Mouse (Mus musculus) left cerebral cortex, adult 11 months (tissue): ENCODE measurements around the gene Apol11b.
"Not testable (repeated sequence)": the region's sequence is repeated elsewhere in the genome, so short reads cannot be mapped to it uniquely, and the experiment has no call there.

Experiments used
- DNase-seq: peaks from one replicate; pipeline ENCODE4 v3.0.0; 2022; ENCODE audit warnings: low spot score

Apol11b gene

GRCm38 (mm10) chr15:77643176-77643575, at the start of gene Apol11b:
Apol11b (minus strand) TSS chr15:77643286.
- DNase-seq, result not testable (repeated sequence)

GRCm38 (mm10) chr15:77691532-77692311, 48.6 kb upstream of the Apol11b start:
- DNase-seq, result not testable (repeated sequence)

- not testable (repeated sequence) for DNase-seq
Observed at GRCm38 (mm10) chr15:77683944-77684343, 40.9 kb upstream of the Apol11b start.

GRCm38 (mm10) chr15:77674081-77674480, 31.0 kb upstream of the Apol11b start:
- DNase-seq, result not testable (repeated sequence)

GRCm38 (mm10) chr15:77661841-77662240, 18.8 kb upstream of the Apol11b start:
- DNase-seq, result not testable (repeated sequence)

GRCm38 (mm10) chr15:77659773-77660172, 16.7 kb upstream of the Apol11b start:
- not testable (repeated sequence) for DNase-seq

- not testable (repeated sequence) for DNase-seq
Observed at GRCm38 (mm10) chr15:77651143-77651542, 8.1 kb upstream of the Apol11b start.

GRCm38 (mm10) chr15:77629822-77630221, 13.3 kb downstream of the Apol11b start:
- DNase-seq, result not testable (repeated sequence)

GRCm38 (mm10) chr15:77628647-77629046, 14.4 kb downstream of the Apol11b start:
- not testable (repeated sequence) for DNase-seq

GRCm38 (mm10) chr15:77626471-77626870, 16.6 kb downstream of the Apol11b start:
- DNase-seq, result not testable (repeated sequence)

GRCm38 (mm10) chr15:77624710-77625109, 18.4 kb downstream of the Apol11b start:
- no peak for DNase-seq

- no peak for DNase-seq
Observed at GRCm38 (mm10) chr15:77606069-77606468, 37.0 kb downstream of the Apol11b start.

GRCm38 (mm10) chr15:77598958-77599357, 44.1 kb downstream of the Apol11b start, which contains the start of gene Gm36245:
Gm36245 (plus strand) TSS chr15:77599258.
- DNase-seq, result no peak

GRCm38 (mm10) chr15:77598429-77598828, 44.7 kb downstream of the Apol11b start:
- no peak for DNase-seq

- no peak for DNase-seq
Observed at GRCm38 (mm10) chr15:77595961-77596360, 47.1 kb downstream of the Apol11b start, which contains the start of gene Apol10b. Apol10b (minus strand) TSS chr15:77596125.

GRCm38 (mm10) chr15:77593557-77593956, 49.5 kb downstream of the Apol11b start:
- no peak for DNase-seq

GRCm38 (mm10) chr15:77590881-77591280, 52.2 kb downstream of the Apol11b start:
- DNase-seq, result no peak

- DNase-seq, result no peak
Observed at GRCm38 (mm10) chr15:77588981-77589380, 54.1 kb downstream of the Apol11b start.

GRCm38 (mm10) chr15:77587026-77587425, 56.1 kb downstream of the Apol11b start:
- DNase-seq, result no peak
